In the genomic region with DNA sequence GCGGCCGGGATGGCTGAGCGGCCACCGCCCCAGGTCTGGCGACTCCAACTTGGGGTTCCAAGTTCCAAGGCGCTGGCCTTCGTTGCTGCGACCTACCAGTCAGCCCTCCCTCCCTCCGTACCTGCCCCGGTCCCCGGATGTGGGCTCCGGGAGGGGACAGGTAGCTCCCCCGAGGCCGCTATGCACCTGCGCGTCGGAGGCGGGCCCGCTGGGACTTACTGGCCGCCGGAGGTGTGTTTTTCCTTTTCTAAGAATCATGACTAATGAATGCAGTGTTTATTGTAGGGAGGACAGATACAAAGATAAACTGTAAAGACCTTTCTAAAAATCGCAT, we compare ENCODE assay signal across 8 mouse cellular contexts. TPM values are rescaled to one million over a fixed set of nuclear protein-coding genes. Genes with fewer than 3 reads are reported as not detected.
A peak's percentile ranks its signal among the peaks of the same experiment; 100 is the strongest.
DNase-seq lines count a peak whose midpoint lies in the region; ATAC-seq and TF ChIP-seq lines count a peak whose summit lies in the region.

No protein-coding gene starts in this region.

- TF ChIP-seq POLR2A in thymus, adult 2 months (IDR thresholded peaks at IDR 0.05; ENCODE audit: control insufficient read depth, extremely low read depth, insufficient read depth, low read length, poor library complexity), result no peak

- ATAC-seq in lung, embryonic 15.5 days (ENCODE audit: borderline replicate concordance, extremely low read depth, low FRiP score, low TSS enrichment), result peak; percentile 49; the same call in 1 of the 2 replicates

- no peak for TF ChIP-seq CTCF in thymus, adult 2 months (IDR thresholded peaks at IDR 0.05; ENCODE audit: borderline replicate concordance, control insufficient read depth, extremely low read depth, insufficient read depth, low read length, poor library complexity)

- DNase-seq in heart, embryonic 10.5 days (ENCODE audit: low spot score), result no peak
- DNase-seq in heart, adult 18-20 months, result no peak
- peak; percentile 73 for DNase-seq in kidney, adult 11 months
- DNase-seq in thymus, adult 2 months, result peak; percentile 54
- no peak for DNase-seq in adrenal gland, postnatal 36 days
- DNase-seq in retina, postnatal 1 day, result no peak

- peaks cover 18% of the 10 kb centered on the region for H3K4me1 ChIP-seq in heart, embryonic 10.5 days
- no peaks in the 10 kb centered on the region; the same call in 1 of the 2 replicates for H3K4me1 ChIP-seq in brown adipose tissue, adult 24 weeks (ENCODE audit: control insufficient read depth, insufficient read depth, insufficient read length, low read length)
- peaks cover 12% of the 10 kb centered on the region for H3K4me1 ChIP-seq in lung, embryonic 15.5 days
- H3K4me1 ChIP-seq in thymus, adult 2 months (replicated peaks; ENCODE audit: control insufficient read depth, insufficient read depth, low read length), result peaks cover 13% of the 10 kb centered on the region

- H3K27ac ChIP-seq in heart, embryonic 10.5 days, result peak overlapping the region; percentile 62
- H3K27ac ChIP-seq in brown adipose tissue, adult 24 weeks (replicated peaks; ENCODE audit: low read depth, low read length), result no peak overlapping the region
- H3K27ac ChIP-seq in lung, embryonic 15.5 days, result peak overlapping the region; percentile 85
- no peak overlapping the region for H3K27ac ChIP-seq in thymus, adult 2 months (ENCODE audit: control insufficient read depth, insufficient read depth, low read length)

- WGBS in heart, embryonic 10.5 days, result 2% methylated on average over 22 of the region's 22 CpGs
- WGBS in lung, embryonic 15.5 days, result 2% methylated on average over 22 of the region's 22 CpGs
- 1% methylated on average over 20 of the region's 22 CpGs for WGBS in thymus, adult 2 months

- peak overlapping the region; percentile 66 for H3K9ac ChIP-seq in lung, embryonic 15.5 days

- H3K36me3 ChIP-seq in heart, embryonic 10.5 days, result no peaks in the 10 kb centered on the region
- peaks cover 5% of the 10 kb centered on the region; the same call in 1 of the 2 replicates for H3K36me3 ChIP-seq in lung, embryonic 15.5 days
- no peaks in the 10 kb centered on the region for H3K36me3 ChIP-seq in thymus, adult 2 months (ENCODE audit: control insufficient read depth, insufficient read depth, low read length)

- H3K4me2 ChIP-seq in lung, embryonic 15.5 days, result peak overlapping the region; percentile 79

- H3K27me3 ChIP-seq in heart, embryonic 10.5 days (ENCODE audit: insufficient read depth, poor library complexity, severe bottlenecking), result peaks cover 68% of the 10 kb centered on the region
- peaks cover 40% of the 10 kb centered on the region for H3K27me3 ChIP-seq in lung, embryonic 15.5 days
- no peaks in the 10 kb centered on the region; the same call in 1 of the 2 replicates for H3K27me3 ChIP-seq in thymus, adult 2 months (ENCODE audit: control insufficient read depth, insufficient read depth, low read length)

- H3K9me3 ChIP-seq in heart, embryonic 10.5 days, result no peaks in the 10 kb centered on the region
- H3K9me3 ChIP-seq in lung, embryonic 15.5 days, result no peaks in the 10 kb centered on the region

- peak overlapping the region; percentile 79 for H3K4me3 ChIP-seq in heart, embryonic 10.5 days
- peak overlapping the region; percentile 55; the same call in 1 of the 2 replicates for H3K4me3 ChIP-seq in brown adipose tissue, adult 24 weeks (ENCODE audit: insufficient read depth, low read depth, low read length)
- H3K4me3 ChIP-seq in lung, embryonic 15.5 days, result peak overlapping the region; percentile 61
- H3K4me3 ChIP-seq in thymus, adult 2 months (ENCODE audit: control insufficient read depth, insufficient read depth, low read length), result peak overlapping the region; percentile 68

RNA-seq across cellular contexts. Expression of a gene that starts 1.2 kb away (rescaled TPM):
- 7.4 and 33.9 TPM in 2 replicates for polyA plus RNA-seq in heart, embryonic 10.5 days (2016; fragmentation: Nextera tagmentation; extraction: Ambion mirVana)
- total RNA-seq in heart, adult 18-20 months (2021), result 1 to 10 TPM in 1 of 2 experiments, not detected in 1; 1.1 TPM
- polyA plus RNA-seq in brown adipose tissue, adult 24 weeks (2012; ENCODE audit: insufficient read depth, insufficient read length, missing spikeins), result not detected in 2 replicates
- 344 and 355 TPM in 2 replicates for polyA plus RNA-seq in lung, embryonic 15.5 days (2015; fragmentation: Nextera tagmentation; extraction: Ambion mirVana)
- 29.3 and 37.4 TPM in 2 replicates for polyA plus RNA-seq in thymus, adult 2 months (2012; rRNA removed)
- not detected for total RNA-seq in adrenal gland, postnatal 36 days (2021)

RNA-seq across cellular contexts. Expression of a gene that starts 35.1 kb away (rescaled TPM):
- polyA plus RNA-seq in heart, embryonic 10.5 days (2016; fragmentation: Nextera tagmentation; extraction: Ambion mirVana), result 63.8 and 75.1 TPM in 2 replicates
- total RNA-seq in heart, adult 18-20 months (2021), result 10 to 100 TPM; 11.9 to 15.0 TPM
- polyA plus RNA-seq in brown adipose tissue, adult 24 weeks (2012; ENCODE audit: insufficient read depth, insufficient read length, missing spikeins), result 17.3 and 19.6 TPM in 2 replicates
- polyA plus RNA-seq in lung, embryonic 15.5 days (2015; fragmentation: Nextera tagmentation; extraction: Ambion mirVana), result 78.7 and 79.2 TPM in 2 replicates
- polyA plus RNA-seq in thymus, adult 2 months (2012; rRNA removed), result 17.8 and 22.8 TPM in 2 replicates
- total RNA-seq in adrenal gland, postnatal 36 days (2021), result 10 to 100 TPM; 13.7 to 24.3 TPM

Comparison
In these comparisons a context has a peak if more than half of its experiments do, and no peak if none do; other contexts are left out.
1. DNase-seq: peak in kidney, adult 11 months (single experiment) and thymus, adult 2 months (single experiment); none in heart, embryonic 10.5 days (single experiment), heart, adult 18-20 months (0 of 2), adrenal gland, postnatal 36 days (0 of 2) and retina, postnatal 1 day (single experiment).
2. H3K27ac ChIP-seq: peak in heart, embryonic 10.5 days (single experiment) and lung, embryonic 15.5 days (single experiment); none in brown adipose tissue, adult 24 weeks (single experiment) and thymus, adult 2 months (single experiment).
3. Peak in every context shown above with its lines, with median percentiles within 50 percentile points of each other: H3K4me3 ChIP-seq.